Mouse (Mus musculus): ENCODE results near the gene Fam166b.

GRCm38 (mm10) chr4:43418450-43418849 lies 10.5 kb downstream of the Fam166b start:
- TF ChIP-seq ZC3H11A (IDR thresholded peaks at IDR 0.05; ENCODE audit: borderline replicate concordance, low read depth, low read length) (no peak), HCFC1 (IDR thresholded peaks at IDR 0.05; ENCODE audit: borderline replicate concordance, insufficient read depth, low read length) (no peak), CHD2 (IDR thresholded peaks at IDR 0.05; ENCODE audit: low read depth, low read length) (no peak), ZNF384 (IDR thresholded peaks at IDR 0.05; ENCODE audit: low read depth, low read length) (no peak), MAFK (IDR thresholded peaks at IDR 0.05; ENCODE audit: insufficient read depth, low read depth, low read length) (no peak)
